Mouse (Mus musculus): ENCODE measurements around the gene Slc12a4. TPM values are rescaled to one million over a fixed set of nuclear protein-coding genes. Genes with fewer than 3 reads are reported as not detected.

Gene Slc12a4
- polyA plus RNA-seq, 1 experiment from 2014 or later, result 57.6 TPM

DNA sequence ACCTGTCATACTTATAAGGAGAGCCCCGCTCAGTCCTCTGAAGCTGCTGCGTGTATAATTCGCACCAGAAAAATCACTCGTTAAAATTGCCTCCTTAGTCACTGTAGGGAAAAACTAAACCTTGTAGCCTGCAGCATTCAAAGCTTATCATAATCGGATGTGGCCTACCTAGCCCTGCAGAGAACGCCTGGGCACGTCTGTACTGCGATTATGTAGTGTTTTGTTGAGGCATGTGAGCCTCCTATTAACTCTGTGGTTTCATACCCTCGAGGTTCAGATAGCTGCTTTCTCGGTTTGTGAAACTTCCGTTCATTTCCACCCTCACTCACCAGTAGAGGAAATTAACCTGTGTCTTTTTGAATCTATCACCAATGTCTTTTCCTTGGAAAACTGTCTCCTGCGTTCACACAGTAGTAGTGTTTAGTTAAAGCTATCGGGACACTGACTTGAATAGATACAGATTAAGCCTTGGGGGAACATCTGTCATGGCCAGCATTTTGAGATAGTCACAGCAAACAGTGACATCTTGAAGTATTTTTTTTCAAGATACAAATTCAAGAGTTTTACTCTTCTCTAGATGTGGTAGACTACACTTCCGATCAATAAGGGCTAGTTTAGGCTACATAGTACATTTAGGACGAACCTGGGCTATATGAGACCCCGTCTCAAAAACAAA lies 64.8 kb downstream of the Slc12a4 start:
- Histone ChIP-seq H3K4me2 (peak overlapping the region; percentile 62), H3K27me3 (no peaks in the 10 kb centered on the region), H3K9me3 (no peaks in the 10 kb centered on the region), H3K27ac (peak overlapping the region; percentile 94), H3K36me3 (0 out of 2 replicates have a peak, but pooled peaks cover 6% of the 10 kb centered on the region), H3K4me3 (peak overlapping the region; percentile 95), H3K9ac (peak overlapping the region; percentile 100), H3K4me1 (peaks cover 11% of the 10 kb centered on the region)
- no peak for ATAC-seq (ENCODE audit: insufficient number of reproducible peaks, low FRiP score, low TSS enrichment, low read depth)
- 29% methylated on average over 16 of the region's 16 CpGs for WGBS

DNA sequence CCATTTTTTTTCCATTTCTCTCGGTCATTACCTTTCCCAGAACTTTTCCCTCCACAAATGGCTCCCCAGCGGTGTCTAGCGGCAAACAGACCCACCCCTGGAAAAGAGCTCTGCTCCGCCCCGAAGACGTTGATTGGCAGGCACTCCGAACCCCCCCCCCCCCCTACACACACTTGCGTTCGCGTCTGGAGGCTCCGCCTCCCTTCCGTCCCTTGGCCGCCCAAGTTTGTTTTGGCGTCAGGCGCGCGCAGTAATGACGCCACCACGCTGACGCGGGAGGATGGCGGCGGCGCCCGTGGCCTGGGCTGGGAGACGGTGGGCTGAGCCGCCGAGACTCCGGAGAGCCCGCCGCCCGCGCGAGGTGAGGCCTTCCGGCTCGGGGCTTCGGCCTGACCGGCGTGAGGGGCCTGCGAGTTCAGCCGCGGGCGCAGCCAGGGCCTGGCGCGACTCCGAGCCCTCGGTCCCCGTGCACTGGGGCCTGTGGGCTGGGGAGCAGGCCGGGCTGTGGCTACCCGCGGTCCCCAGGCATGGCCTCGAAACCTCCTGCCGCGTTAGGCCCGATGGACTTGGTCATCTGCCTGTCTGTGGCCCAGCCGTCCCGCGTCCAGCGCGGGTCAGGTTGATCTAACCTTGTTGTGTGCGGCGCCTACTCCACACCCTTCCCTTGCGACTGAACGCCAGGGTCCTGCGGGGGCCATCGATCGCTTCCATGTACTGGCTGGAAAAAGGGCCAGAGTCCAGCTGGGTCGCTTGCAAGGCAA lies 65.5 kb downstream of the Slc12a4 start, which contains the start of gene Pskh1:
TSS of gene Pskh1 (plus strand) at position 262 of the 761 bp plus-strand sequence.
- Histone ChIP-seq H3K36me3 (peaks cover 9% of the 10 kb centered on the region; the same call in 1 of the 2 replicates), H3K9me3 (no peaks in the 10 kb centered on the region), H3K4me2 (peak within 1 kb of the TSS; percentile 62), H3K9ac (peak within 1 kb of the TSS; percentile 100), H3K27ac (peak within 1 kb of the TSS; percentile 94), H3K4me1 (peaks cover 11% of the 10 kb centered on the region), H3K4me3 (peak within 1 kb of the TSS; percentile 95), H3K27me3 (no peaks in the 10 kb centered on the region)
- ATAC-seq (ENCODE audit: insufficient number of reproducible peaks, low FRiP score, low TSS enrichment, low read depth), result peak; percentile 88
- WGBS, result under 1% methylated on average over 68 of the region's 68 CpGs

DNA sequence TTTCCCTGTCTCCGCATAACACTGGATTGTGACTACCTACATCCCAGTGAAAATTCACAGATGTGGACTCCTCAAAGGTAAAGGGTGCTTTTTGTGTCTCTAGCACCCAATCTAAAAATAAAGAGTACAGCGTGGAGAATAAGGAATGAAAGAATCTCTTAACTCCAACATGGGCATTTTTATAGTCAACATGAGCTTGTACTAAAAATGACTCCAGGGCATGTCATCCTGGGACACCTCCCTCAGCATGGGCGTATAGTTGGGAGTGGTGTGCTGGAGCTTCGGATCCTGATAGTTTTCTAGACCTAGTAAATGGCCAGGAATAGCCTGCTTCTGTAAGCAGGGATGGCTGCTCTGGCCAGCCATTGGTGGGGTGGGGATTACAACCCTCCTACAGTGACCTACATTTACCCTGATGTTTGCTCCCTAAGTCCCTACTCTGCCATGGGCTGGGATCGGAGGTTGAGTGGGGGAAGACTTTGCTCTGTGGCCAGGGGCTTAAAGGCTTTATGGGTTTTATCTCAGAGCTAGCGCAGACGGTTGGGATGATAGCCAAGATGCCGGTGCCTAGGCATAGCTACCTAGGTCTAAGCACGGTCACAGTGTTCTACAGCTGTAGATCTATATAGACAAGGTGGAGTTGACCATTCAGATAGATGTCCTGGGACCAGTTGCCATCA lies 68.0 kb downstream of the Slc12a4 start:
- Histone ChIP-seq H3K27me3 (no peaks in the 10 kb centered on the region), H3K9me3 (no peaks in the 10 kb centered on the region), H3K36me3 (peaks cover 25% of the 10 kb centered on the region), H3K4me2 (no peak overlapping the region), H3K27ac (no peak overlapping the region), H3K4me1 (peaks cover 16% of the 10 kb centered on the region), H3K4me3 (no peak overlapping the region), H3K9ac (no peak overlapping the region)
- ATAC-seq (ENCODE audit: insufficient number of reproducible peaks, low FRiP score, low TSS enrichment, low read depth), result no peak
- WGBS, result 76% methylated on average over 9 of the region's 9 CpGs

Small RNA genes within 50 kb of the gene (microRNA-seq; reads per million reads assigned to microRNA genes)
- not detected for gene Mir7074

Other genes with a start within 250 kb of the Slc12a4 start
- gene Gfod2, start 207.4 kb downstream of the Slc12a4 start, polyA plus RNA-seq (2015; fragmentation: Nextera tagmentation; extraction: Ambion mirVana), result 20.1 and 22.1 TPM in 2 replicates
- 11.1 and 11.7 TPM in 2 replicates for gene Ranbp10, start 138.7 kb downstream of the Slc12a4 start, polyA plus RNA-seq (2015; fragmentation: Nextera tagmentation; extraction: Ambion mirVana)
- 0.28 and 0.47 TPM in 2 replicates for gene Tsnaxip1, start 138.4 kb downstream of the Slc12a4 start, polyA plus RNA-seq (2015; fragmentation: Nextera tagmentation; extraction: Ambion mirVana)
- 42.3 and 44.7 TPM in 2 replicates for gene Cenpt, start 112.8 kb downstream of the Slc12a4 start, polyA plus RNA-seq (2015; fragmentation: Nextera tagmentation; extraction: Ambion mirVana)
- 71.2 and 73.0 TPM in 2 replicates for gene Thap11, start 111.0 kb downstream of the Slc12a4 start, polyA plus RNA-seq (2015; fragmentation: Nextera tagmentation; extraction: Ambion mirVana)
- gene Nutf2, start 105.5 kb downstream of the Slc12a4 start, polyA plus RNA-seq (2015; fragmentation: Nextera tagmentation; extraction: Ambion mirVana), result 195 and 202 TPM in 2 replicates
- gene Edc4, start 85.2 kb downstream of the Slc12a4 start, polyA plus RNA-seq (2015; fragmentation: Nextera tagmentation; extraction: Ambion mirVana), result 47.3 and 49.5 TPM in 2 replicates
- 0.26 and 0.41 TPM in 2 replicates for gene Nrn1l, start 72.5 kb downstream of the Slc12a4 start, polyA plus RNA-seq (2015; fragmentation: Nextera tagmentation; extraction: Ambion mirVana)
- 36.1 and 38.6 TPM in 2 replicates for gene Pskh1, start 65.7 kb downstream of the Slc12a4 start, polyA plus RNA-seq (2015; fragmentation: Nextera tagmentation; extraction: Ambion mirVana)
- gene Ctrl, start 32.2 kb downstream of the Slc12a4 start, polyA plus RNA-seq (2015; fragmentation: Nextera tagmentation; extraction: Ambion mirVana), result 0.96 and 1.1 TPM in 2 replicates
- gene Psmb10, start 27.7 kb downstream of the Slc12a4 start, polyA plus RNA-seq (2015; fragmentation: Nextera tagmentation; extraction: Ambion mirVana), result 30.0 and 30.7 TPM in 2 replicates
- gene Lcat, start 22.7 kb downstream of the Slc12a4 start, polyA plus RNA-seq (2015; fragmentation: Nextera tagmentation; extraction: Ambion mirVana), result 3.1 and 3.2 TPM in 2 replicates
- gene Dpep3, start 13.3 kb upstream of the Slc12a4 start, polyA plus RNA-seq (2015; fragmentation: Nextera tagmentation; extraction: Ambion mirVana), result not detected in 2 replicates
- 22.3 and 25.2 TPM in 2 replicates for gene Dus2, start 25.2 kb upstream of the Slc12a4 start, polyA plus RNA-seq (2015; fragmentation: Nextera tagmentation; extraction: Ambion mirVana)
- gene Dpep2nb, start 39.9 kb upstream of the Slc12a4 start, polyA plus RNA-seq (2015; fragmentation: Nextera tagmentation; extraction: Ambion mirVana), result not detected in 2 replicates
- gene Ddx28, start 45.8 kb upstream of the Slc12a4 start, polyA plus RNA-seq (2015; fragmentation: Nextera tagmentation; extraction: Ambion mirVana), result 18.4 and 19.0 TPM in 2 replicates
- gene Nfatc3, start 92.7 kb upstream of the Slc12a4 start, polyA plus RNA-seq (2015; fragmentation: Nextera tagmentation; extraction: Ambion mirVana), result 5.7 and 6.9 TPM in 2 replicates
- gene Esrp2, start 170.9 kb upstream of the Slc12a4 start, polyA plus RNA-seq (2015; fragmentation: Nextera tagmentation; extraction: Ambion mirVana), result 57.6 and 58.3 TPM in 2 replicates
- gene Pla2g15, start 184.3 kb upstream of the Slc12a4 start, polyA plus RNA-seq (2015; fragmentation: Nextera tagmentation; extraction: Ambion mirVana), result 17.9 and 19.9 TPM in 2 replicates
- 36.5 and 41.0 TPM in 2 replicates for gene Slc7a6, start 202.8 kb upstream of the Slc12a4 start, polyA plus RNA-seq (2015; fragmentation: Nextera tagmentation; extraction: Ambion mirVana)
- 31.7 TPM in 2 replicates for gene Slc7a6os, start 244.8 kb upstream of the Slc12a4 start, polyA plus RNA-seq (2015; fragmentation: Nextera tagmentation; extraction: Ambion mirVana)
- gene Prmt7, start 244.8 kb upstream of the Slc12a4 start, polyA plus RNA-seq (2015; fragmentation: Nextera tagmentation; extraction: Ambion mirVana), result 42.5 and 43.0 TPM in 2 replicates